Mouse (Mus musculus) spleen, postnatal 4 days (tissue): Measurements from ENCODE around the gene Slc13a3.

ENCODE experiments used
- DNase-seq, 2 experiments: peaks; one replicate each; pipeline ENCODE4 v3.0.0; 2022; ENCODE audit warnings: low spot score in 2 of 2

Gene Slc13a3

DNA sequence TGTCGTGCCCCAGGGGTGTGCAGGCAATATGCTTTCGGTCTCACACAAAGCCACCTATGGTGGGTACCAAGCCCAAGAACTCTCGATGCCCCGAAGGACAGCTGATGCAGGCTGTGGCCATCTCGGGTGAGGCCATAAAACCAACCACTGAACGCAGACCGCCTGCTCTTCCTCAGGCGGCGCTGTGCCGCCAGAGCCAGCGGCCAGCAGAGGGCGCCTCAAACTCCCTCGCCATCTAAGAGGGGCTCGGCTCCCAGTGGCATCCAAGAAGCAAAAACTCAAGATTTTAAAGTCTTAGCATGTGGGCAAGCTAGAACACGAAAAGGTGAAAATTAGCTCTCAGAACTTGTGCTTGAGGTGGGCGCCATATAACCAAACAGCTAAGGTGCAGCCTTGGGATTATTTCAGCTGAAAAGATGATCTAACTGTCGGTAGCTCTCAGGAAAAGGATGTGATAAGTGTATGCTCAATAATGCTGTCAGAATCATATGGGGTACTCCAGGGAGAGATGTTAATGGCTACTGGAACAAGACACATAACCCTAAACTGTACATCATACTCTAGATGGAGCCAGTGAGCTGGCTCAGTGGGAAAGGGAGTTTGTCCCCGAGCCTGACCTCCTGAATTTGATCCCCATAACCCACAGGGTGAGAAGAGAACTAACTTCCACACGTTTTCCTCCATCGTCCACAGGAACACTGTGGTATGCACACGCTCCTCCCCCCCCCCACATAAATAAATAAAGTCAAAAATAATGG, 108.5 kb downstream of the Slc13a3 start:
- DNase-seq = peak; percentile 24 to 78

DNA sequence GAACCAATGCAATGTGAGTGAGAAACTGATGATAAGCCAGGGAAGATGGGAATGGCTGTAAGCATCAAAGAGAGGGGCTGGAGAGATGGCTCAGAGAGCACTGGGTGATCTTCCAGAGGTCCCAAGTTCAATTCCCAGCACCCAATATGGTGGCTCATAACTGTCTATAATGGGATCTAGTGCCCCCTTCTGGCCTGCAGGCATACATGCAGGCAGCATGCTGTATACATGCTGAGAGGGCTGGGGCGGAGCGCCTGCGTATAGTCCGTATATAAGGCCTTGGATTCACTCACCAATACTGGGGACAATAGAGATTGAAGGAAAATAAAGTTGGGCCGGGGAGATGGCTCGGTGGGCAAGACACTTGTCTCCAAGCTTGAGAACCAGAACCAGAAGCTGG, 109.7 kb downstream of the Slc13a3 start:
- DNase-seq = no peak

DNA sequence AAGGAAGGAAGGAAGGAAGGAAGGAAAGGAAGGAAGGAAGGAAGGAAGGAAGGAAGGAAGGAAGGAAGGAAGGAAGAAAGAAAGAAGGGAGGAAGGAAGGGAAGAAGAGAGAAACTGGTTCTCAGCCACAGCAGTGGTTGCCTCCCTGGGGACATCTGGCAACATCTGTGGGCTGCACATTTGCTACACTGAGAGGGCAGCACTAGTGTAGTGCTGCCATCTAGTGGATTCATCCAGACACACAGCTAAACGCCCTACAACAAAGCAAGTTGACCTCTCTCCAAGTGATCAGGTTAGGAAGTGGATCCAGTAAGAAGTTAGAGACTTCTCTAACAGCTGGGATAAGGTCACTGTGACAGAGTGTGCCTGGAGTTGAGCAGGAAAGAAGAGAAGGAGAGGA, 112.2 kb downstream of the Slc13a3 start:
- peak in 1 of 2 experiments; percentile 30 for DNase-seq
